ENCODE assay signal across 8 mouse cellular contexts in the genomic region with DNA sequence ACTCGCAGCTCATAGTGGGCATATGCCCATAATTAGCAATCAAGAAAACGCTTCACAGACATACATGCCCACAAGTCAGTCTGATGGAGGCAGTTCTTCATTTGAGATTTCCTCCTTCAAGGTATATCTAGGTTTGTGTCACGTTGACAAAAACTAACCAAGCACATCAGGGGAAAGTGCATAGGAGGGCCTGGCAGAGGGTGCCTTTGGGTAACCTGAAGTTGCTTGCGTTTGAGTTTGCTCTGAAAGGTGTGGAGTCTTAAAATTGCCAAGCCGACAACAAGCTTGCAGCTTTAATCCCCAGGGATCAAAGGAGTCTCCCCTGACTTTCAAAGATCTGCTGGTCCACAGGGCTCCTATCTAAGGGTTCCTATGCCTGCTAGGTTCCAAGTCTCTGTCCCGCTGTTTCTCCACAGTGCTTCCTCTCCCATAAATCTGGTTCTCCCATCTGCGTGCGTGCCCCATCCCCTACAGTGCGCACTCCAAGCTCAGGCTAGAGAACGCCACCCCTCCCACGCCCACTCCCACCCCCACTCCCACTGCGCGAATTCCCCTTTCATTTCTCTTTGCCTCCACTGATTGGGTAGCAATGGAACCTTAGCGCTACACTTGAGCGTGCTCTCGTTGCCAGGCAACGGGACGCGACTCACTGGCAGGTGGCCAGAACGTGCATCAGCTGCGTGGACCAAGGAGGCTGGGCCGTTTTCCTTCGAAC. TPM values are rescaled to one million over a fixed set of nuclear protein-coding genes. Genes with fewer than 3 reads are reported as not detected.
DNase-seq lines count a peak whose midpoint lies in the region; ATAC-seq lines count a peak whose summit lies in the region.

A gene (plus strand): TSS at position 683 of the 715 bp plus-strand sequence.

- 11% methylated on average over 23 of the region's 23 CpGs for WGBS in intestine, embryonic 14.5 days

- no peaks in the 10 kb centered on the region for H3K36me3 ChIP-seq in intestine, embryonic 14.5 days (ENCODE audit: control insufficient read depth, insufficient read depth, low read length)

- no peaks in the 10 kb centered on the region for H3K4me1 ChIP-seq in intestine, embryonic 14.5 days (replicated peaks; ENCODE audit: control insufficient read depth, insufficient read depth, low read length)

- H3K9me3 ChIP-seq in intestine, embryonic 14.5 days (ENCODE audit: control insufficient read depth, low read length) = no peaks in the 10 kb centered on the region

- H3K27ac ChIP-seq in intestine, embryonic 14.5 days (ENCODE audit: low read depth) = no peak within 1 kb of the TSS

- DNase-seq in adrenal gland, postnatal 14 days = peak; percentile 82
- peak; percentile 61 to 64 for DNase-seq in cerebellum, postnatal 36 days
- peak; percentile 79 to 87 for DNase-seq in frontal cortex, postnatal 36 days (ENCODE audit: low spot score in 2 of 2)
- DNase-seq in intestine, embryonic 14.5 days (ENCODE audit: low spot score) = peak; percentile 85
- DNase-seq in left cerebral cortex, postnatal 10 days (ENCODE audit: extremely low spot score in 1 of 2, low spot score in 2 of 2) = peak; percentile 84 to 89
- DNase-seq in right cerebral cortex, postnatal 25 days = peak; percentile 84

- H3K27me3 ChIP-seq in intestine, embryonic 14.5 days (replicated peaks; ENCODE audit: control insufficient read depth, insufficient read depth, low read length) = no peaks in the 10 kb centered on the region

- H3K4me3 ChIP-seq in intestine, embryonic 14.5 days (ENCODE audit: low read depth, low read length) = peak within 1 kb of the TSS; percentile 40

- intact Hi-C loops in left cerebral cortex, postnatal 10 days (cut with DNase I) = no loop called here

- no peak within 1 kb of the TSS for H3K9ac ChIP-seq in intestine, embryonic 14.5 days (ENCODE audit: low read length)

- H3K4me2 ChIP-seq in intestine, embryonic 14.5 days (ENCODE audit: low read length) = peak within 1 kb of the TSS; percentile 64

- ATAC-seq in intestine, embryonic 14.5 days (replicated peaks; ENCODE audit: low FRiP score, low TSS enrichment, low read depth) = peak; percentile 81
- 0 out of 2 replicates have a peak, but pooled peaks have one; percentile 42 for ATAC-seq in megakaryocyte progenitor cell, adult 5-6 weeks (replicated peaks; ENCODE audit: poor library complexity)
- no peak for ATAC-seq in inflammation-experienced regulatory T-cells, adult 6 months

RNA-seq across cellular contexts. Expression of the gene that starts here (rescaled TPM):
- not detected in 2 replicates for total RNA-seq in adrenal gland, postnatal 14 days (2021)
- polyA plus RNA-seq in intestine, embryonic 14.5 days (2014; fragmentation: Nextera tagmentation; extraction: Ambion mirVana) = not detected in 2 replicates
- not detected for total RNA-seq in left cerebral cortex, postnatal 10 days (2021)
- total RNA-seq in megakaryocyte progenitor cell, adult 5-6 weeks (2015) = not detected in 2 replicates
- total RNA-seq in megakaryocyte progenitor cell, adult 5-6 weeks (2017) = not detected in 2 replicates
- polyA plus RNA-seq in inflammation-experienced regulatory T-cells, adult 6 months (2017; shearing (Covaris generic)) = not detected

Comparison
In these comparisons a context has a peak if more than half of its experiments do, and no peak if none do; other contexts are left out.
1. Peak in DNase-seq in adrenal gland, postnatal 14 days; RNA of the gene not detected or under 1 TPM.
2. Peak in DNase-seq, ATAC-seq, H3K4me3 ChIP-seq and H3K4me2 ChIP-seq in intestine, embryonic 14.5 days; RNA of the gene not detected or under 1 TPM.
3. Peak in DNase-seq in left cerebral cortex, postnatal 10 days; RNA of the gene not detected or under 1 TPM.
4. Peak in ATAC-seq in megakaryocyte progenitor cell, adult 5-6 weeks; RNA of the gene not detected or under 1 TPM.